Mouse (Mus musculus) stomach, adult 2 months (tissue): ENCODE measurements around the gene Gm14147. TPM values are rescaled to one million over a fixed set of nuclear protein-coding genes. Genes with fewer than 3 reads are reported as not detected.

ENCODE experiments used
- polyA plus RNA-seq: library from polyadenylated mRNA; depleted of rRNA; stranded (reverse); fragments of >200 nt; gene quantifications from 2 replicates; pipeline ENCODE4 v1.2.3, GENCODE M21; 2012; rRNA removed

Gm14147 gene
- polyA plus RNA-seq: not detected in 2 replicates

DNA sequence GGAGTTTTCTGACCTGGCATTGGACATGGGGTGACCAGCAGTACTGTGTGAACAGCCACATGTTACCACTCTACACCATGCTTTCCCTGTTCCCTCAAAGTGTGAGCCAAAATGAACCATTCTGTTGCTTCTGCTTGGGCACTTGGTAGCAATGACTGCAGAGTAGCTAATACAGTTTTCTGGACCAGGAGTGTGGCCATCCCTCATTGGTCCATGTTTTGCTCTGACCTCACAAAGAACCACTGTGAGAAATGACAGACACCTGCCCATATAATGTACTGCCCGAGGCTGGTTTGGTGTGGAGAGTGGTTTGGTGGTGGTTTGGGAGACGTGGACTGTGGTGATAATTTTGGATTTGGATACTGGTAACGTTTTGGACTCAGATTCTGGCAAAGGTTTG is at the start of gene Gm14147:
Gene Gm14147 (plus strand): TSS at position 301 of the 400 bp plus-strand sequence.

DNA sequence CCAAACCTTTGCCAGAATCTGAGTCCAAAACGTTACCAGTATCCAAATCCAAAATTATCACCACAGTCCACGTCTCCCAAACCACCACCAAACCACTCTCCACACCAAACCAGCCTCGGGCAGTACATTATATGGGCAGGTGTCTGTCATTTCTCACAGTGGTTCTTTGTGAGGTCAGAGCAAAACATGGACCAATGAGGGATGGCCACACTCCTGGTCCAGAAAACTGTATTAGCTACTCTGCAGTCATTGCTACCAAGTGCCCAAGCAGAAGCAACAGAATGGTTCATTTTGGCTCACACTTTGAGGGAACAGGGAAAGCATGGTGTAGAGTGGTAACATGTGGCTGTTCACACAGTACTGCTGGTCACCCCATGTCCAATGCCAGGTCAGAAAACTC is 5.8 kb upstream of the Gm14147 start, which contains the start of gene Gm14151:
Gene Gm14151 (minus strand): TSS at position 101 of the 400 bp plus-strand sequence.

Other genes starting within 250 kb of the Gm14147 start
- 43.5 and 44.9 TPM in 2 replicates for gene Abhd12, start 193.5 kb upstream of the Gm14147 start, polyA plus RNA-seq
- 0.48 and 0.73 TPM in 2 replicates for gene Gins1, start 192.8 kb upstream of the Gm14147 start, polyA plus RNA-seq
- 0.70 and 0.82 TPM in 2 replicates for gene Ninl, start 58.9 kb upstream of the Gm14147 start, polyA plus RNA-seq
- 0.31 and 0.74 TPM in 2 replicates for gene Nanp, start 58.8 kb upstream of the Gm14147 start, polyA plus RNA-seq
- not detected in 2 replicates for gene Gm14151, start 5.9 kb upstream of the Gm14147 start, polyA plus RNA-seq